Mouse (Mus musculus) hindbrain, postnatal 0 days (tissue): Measurements from ENCODE around the gene Gm44596. TPM values are rescaled to one million over a fixed set of nuclear protein-coding genes. Genes with fewer than 3 reads are reported as not detected.

Source experiments
- ATAC-seq: fragments of 200-750 bp; cut with Nextera tagmentation; 2 replicates; pipeline ENCODE4 v1.8.0; 2017; ENCODE audit warnings: mild to moderate bottlenecking, moderate TSS enrichment, moderate library complexity
- DNase-seq: peaks from one replicate; pipeline ENCODE4 v3.0.0-alpha.2; 2015; ENCODE audit warnings: low spot score
- H3K27ac ChIP-seq: fragments of 300-500 bp; sonication (generic); 2 replicates; pipeline ENCODE4 v1.5.1; 2014; ENCODE audit warnings: mild to moderate bottlenecking
- H3K27me3 ChIP-seq: fragments of 300-500 bp; sonication (generic); 2 replicates; pipeline ENCODE4 v1.6.1; 2014; ENCODE audit warnings: low read length, mixed read lengths; ENCODE audit not compliant: insufficient read depth
- H3K36me3 ChIP-seq: fragments of 300-500 bp; sonication (generic); 2 replicates; pipeline ENCODE4 v1.6.1; 2014; ENCODE audit warnings: low read length, mixed read lengths; ENCODE audit not compliant: insufficient read depth
- H3K4me1 ChIP-seq: fragments of 300-500 bp; sonication (generic); 2 replicates; pipeline ENCODE4 v1.6.1; 2014; ENCODE audit warnings: antibody characterized with exemption, low read length, mixed read lengths; ENCODE audit not compliant: insufficient read depth
- H3K4me2 ChIP-seq: fragments of 300-500 bp; sonication (generic); 2 replicates; pipeline ENCODE4 v1.6.1; 2014; ENCODE audit warnings: low read depth, mild to moderate bottlenecking, low read length, moderate library complexity, mixed read lengths
- H3K4me3 ChIP-seq: fragments of 300-500 bp; sonication (generic); 2 replicates; pipeline ENCODE4 v1.5.1; 2014; ENCODE audit warnings: low read length
- H3K9ac ChIP-seq: fragments of 300-500 bp; sonication (generic); replicated peaks from 2 replicates; pipeline ENCODE4 v1.6.1; 2014; ENCODE audit warnings: mild to moderate bottlenecking, low read length, moderate library complexity, mixed read lengths
- H3K9me3 ChIP-seq: fragments of 300-500 bp; sonication (generic); 2 replicates; pipeline ENCODE4 v1.6.1; 2016; ENCODE audit warnings: low read length, mixed read lengths
- CTCF ChIP-seq: IDR thresholded peaks from 2 replicates; pipeline ENCODE4 v1.5.1; 2016; ENCODE audit warnings: antibody characterized with exemption, control low read depth, low read depth
- WGBS: fragments of 180-500 bp; shearing (Covaris S2); extraction: QIAGEN DNeasy Blood & Tissue Kit; methylation state at CpG from one replicate; pipeline ENCODE4 v1.1.7; 2014; 5-methylcytosine and 5-hydroxymethylcytosine counted together
- polyA plus RNA-seq: library from polyadenylated mRNA; unstranded; fragments of >200 nt; fragmentation: Nextera tagmentation; extraction: Ambion mirVana; gene quantifications from 2 replicates; pipeline ENCODE4 v1.2.1, GENCODE M21; 2015
- total RNA-seq: library from RNA; depleted of rRNA; stranded (reverse); fragments of >200 nt; gene quantifications from 2 replicates; pipeline ENCODE4 v1.2.3, GENCODE M21; 2014; rRNA removed

Gene Gm44596
- total RNA-seq (not detected in 2 replicates), polyA plus RNA-seq (not detected in 2 replicates)

DNA sequence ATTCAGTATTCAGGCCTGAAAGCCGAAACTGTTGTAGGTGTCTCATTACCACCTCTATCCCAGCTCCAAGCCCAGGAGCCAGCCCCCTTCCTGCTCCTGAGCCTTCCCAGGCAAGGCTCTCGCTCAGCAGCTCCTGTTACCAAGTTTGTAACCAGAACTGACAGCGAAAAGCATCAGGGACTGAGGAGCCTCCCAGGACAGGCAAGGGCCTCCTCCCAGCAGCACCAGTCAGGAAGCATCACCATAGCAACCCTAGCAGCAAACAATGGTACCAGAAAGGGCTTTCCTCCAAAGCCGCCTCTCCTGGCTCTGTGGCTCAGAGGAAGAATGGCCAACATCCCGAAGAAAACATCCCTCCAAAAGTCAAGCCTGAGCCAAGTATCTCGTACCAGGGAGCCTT is at the start of gene Gm44596, which contains the start of gene Tex52:
Gm44596 (plus strand) TSS at position 312 of the 400 bp plus-strand sequence.
Tex52 (plus strand) TSS at position 265 of the 400 bp plus-strand sequence.
- peak; percentile 61 for DNase-seq
- H3K27ac ChIP-seq = no peak within 1 kb of the TSS; the same call in 1 of the 2 replicates
- ATAC-seq = peak; percentile 84
- H3K36me3 ChIP-seq = peaks cover 5% of the 10 kb centered on the region; the same call in 1 of the 2 replicates
- WGBS = 10% methylated on average over 6 of the region's 6 CpGs
- no peaks in the 10 kb centered on the region for H3K4me1 ChIP-seq
- no peaks in the 10 kb centered on the region for H3K27me3 ChIP-seq
- H3K4me2 ChIP-seq = no peak within 1 kb of the TSS
- no peak within 1 kb of the TSS for H3K4me3 ChIP-seq
- H3K9me3 ChIP-seq = no peaks in the 10 kb centered on the region
- no peak within 1 kb of the TSS for H3K9ac ChIP-seq
- no peak for TF ChIP-seq CTCF

GRCm38 (mm10) chr6:128334397-128335124 is 40.7 kb upstream of the Gm44596 start:
- no peaks in the 10 kb centered on the region for H3K27me3 ChIP-seq
- WGBS = 19% methylated on average over 12 of the region's 12 CpGs
- H3K4me3 ChIP-seq = no peak overlapping the region
- H3K4me2 ChIP-seq = no peak overlapping the region
- H3K9me3 ChIP-seq = no peaks in the 10 kb centered on the region
- no peak overlapping the region for H3K27ac ChIP-seq
- no peak overlapping the region for H3K9ac ChIP-seq
- H3K4me1 ChIP-seq = 0 out of 2 replicates have a peak, but pooled peaks cover 3% of the 10 kb centered on the region
- ATAC-seq (peak; percentile 91), DNase-seq (peak; percentile 90)
- H3K36me3 ChIP-seq = peaks cover 30% of the 10 kb centered on the region
- peak; percentile 78 for TF ChIP-seq CTCF

- ATAC-seq = no peak
- H3K27me3 ChIP-seq = no peaks in the 10 kb centered on the region
- H3K9ac ChIP-seq = no peak overlapping the region
- H3K4me1 ChIP-seq = 0 out of 2 replicates have a peak, but pooled peaks cover 5% of the 10 kb centered on the region
- H3K9me3 ChIP-seq = no peaks in the 10 kb centered on the region
- peaks cover 19% of the 10 kb centered on the region for H3K36me3 ChIP-seq
- WGBS = 72% methylated on average over 7 of the region's 7 CpGs
- no peak for DNase-seq
- TF ChIP-seq CTCF = no peak
- no peak overlapping the region for H3K4me3 ChIP-seq
- no peak overlapping the region for H3K4me2 ChIP-seq
- no peak overlapping the region for H3K27ac ChIP-seq
These were observed 37.8 kb upstream of the Gm44596 start for GRCm38 (mm10) chr6:128337467-128337866.

GRCm38 (mm10) chr6:128338876-128339275 is 36.4 kb upstream of the Gm44596 start:
- H3K4me3 ChIP-seq = no peak overlapping the region
- H3K9me3 ChIP-seq = no peaks in the 10 kb centered on the region
- H3K9ac ChIP-seq = no peak overlapping the region
- H3K27me3 ChIP-seq = no peaks in the 10 kb centered on the region
- DNase-seq = peak; percentile 58
- WGBS = 17% methylated on average over 5 of the region's 5 CpGs
- H3K4me1 ChIP-seq = peaks cover 8% of the 10 kb centered on the region; the same call in 1 of the 2 replicates
- no peak overlapping the region for H3K4me2 ChIP-seq
- no peak for TF ChIP-seq CTCF
- H3K36me3 ChIP-seq = peaks cover 15% of the 10 kb centered on the region; the same call in 1 of the 2 replicates
- ATAC-seq = peak; percentile 52; the same call in 1 of the 2 replicates
- H3K27ac ChIP-seq = peak overlapping the region; percentile 12; the same call in 1 of the 2 replicates

- H3K4me1 ChIP-seq = peaks cover 8% of the 10 kb centered on the region; the same call in 1 of the 2 replicates
- no peaks in the 10 kb centered on the region for H3K27me3 ChIP-seq
- peaks cover 8% of the 10 kb centered on the region; the same call in 1 of the 2 replicates for H3K36me3 ChIP-seq
- no peak overlapping the region for H3K4me3 ChIP-seq
- H3K9me3 ChIP-seq = no peaks in the 10 kb centered on the region
- no peak for TF ChIP-seq CTCF
- no peak overlapping the region for H3K9ac ChIP-seq
- H3K4me2 ChIP-seq = no peak overlapping the region
- no peak overlapping the region for H3K27ac ChIP-seq
- WGBS = 93% methylated on average over 11 of the region's 11 CpGs
- no peak for ATAC-seq
- DNase-seq = no peak
These were observed 33.2 kb upstream of the Gm44596 start for GRCm38 (mm10) chr6:128341956-128342723.

GRCm38 (mm10) chr6:128345623-128346022 is 29.7 kb upstream of the Gm44596 start:
- Histone ChIP-seq H3K9ac (no peak overlapping the region), H3K4me1 (peaks cover 3% of the 10 kb centered on the region; the same call in 1 of the 2 replicates), H3K4me3 (no peak overlapping the region), H3K27me3 (no peaks in the 10 kb centered on the region), H3K36me3 (peaks cover 8% of the 10 kb centered on the region; the same call in 1 of the 2 replicates), H3K9me3 (no peaks in the 10 kb centered on the region), H3K27ac (no peak overlapping the region), H3K4me2 (no peak overlapping the region)
- no peak for TF ChIP-seq CTCF
- DNase-seq (no peak), ATAC-seq (no peak)
- 90% methylated on average over 10 of the region's 10 CpGs for WGBS
